13 mouse cellular contexts compared by ENCODE assay signal in genomic region chr8:124415002-124415401, GRCm38 (mm10). TPM values are rescaled to one million over a fixed set of nuclear protein-coding genes. Genes with fewer than 3 reads are reported as not detected.
DNase-seq lines count a peak whose midpoint lies in the region; ATAC-seq and TF ChIP-seq lines count a peak whose summit lies in the region.
"Had no signal": no experiment of that assay in that cellular context is flagged by ENCODE, and none has a peak within 500 bp of the region (broad histone marks: within the 10 kb centered on the region; RNA-seq: fewer than 3 reads in every experiment).

No protein-coding gene starts in this region.

- H3K4me2 ChIP-seq in lung, postnatal 0 days (replicated peaks; ENCODE audit: low read depth, low read length), result no peak overlapping the region
- no peak overlapping the region for H3K4me2 ChIP-seq in neural tube, embryonic 15.5 days

- H3K36me3 ChIP-seq in lung, postnatal 0 days (ENCODE audit: insufficient read depth, low read length), result no peaks in the 10 kb centered on the region
- no peaks in the 10 kb centered on the region for H3K36me3 ChIP-seq in neural tube, embryonic 15.5 days

- no peak for TF ChIP-seq EP300 in lung, postnatal 0 days (IDR thresholded peaks at IDR 0.05)

- TF ChIP-seq CTCF in lung, postnatal 0 days (IDR thresholded peaks at IDR 0.05), result no peak

- DNase-seq in adrenal gland, postnatal 14 days, result peak; percentile 73
- DNase-seq in adrenal gland, postnatal 25 days, result no peak
- DNase-seq in lung, postnatal 4 days, result peak; percentile 60 to 69
- DNase-seq in lung, postnatal 0 days (ENCODE audit: low spot score), result no peak
- peak; percentile 61 to 66 for DNase-seq in cerebellum, adult 18-20 months
- peak; percentile 20 to 67 for DNase-seq in kidney, postnatal 25 days
- DNase-seq in embryo, embryonic 9.5 days (ENCODE audit: extremely low spot score), result no peak
- DNase-seq: heart, postnatal 14 days had no signal

- no peak for ATAC-seq in lung, postnatal 0 days
- ATAC-seq in neural tube, embryonic 15.5 days (ENCODE audit: low FRiP score), result no peak
- ATAC-seq: inflammation-experienced regulatory T-cells, adult 6 months had no signal

- H3K27ac ChIP-seq in lung, postnatal 0 days (ENCODE audit: low read length), result no peak overlapping the region
- no peak overlapping the region for H3K27ac ChIP-seq in neural tube, embryonic 15.5 days (replicated peaks)
- H3K27ac ChIP-seq: macrophage had no signal

- no peaks in the 10 kb centered on the region for H3K9me3 ChIP-seq in lung, postnatal 0 days (ENCODE audit: low read length)
- H3K9me3 ChIP-seq in neural tube, embryonic 15.5 days (replicated peaks), result no peaks in the 10 kb centered on the region

- 83% methylated on average over 8 of the region's 8 CpGs for WGBS in lung, postnatal 0 days
- WGBS in neural tube, embryonic 15.5 days, result 90% methylated on average over 8 of the region's 8 CpGs

- no peaks in the 10 kb centered on the region for H3K27me3 ChIP-seq in lung, postnatal 0 days (replicated peaks; ENCODE audit: insufficient read depth, low read length)
- no peaks in the 10 kb centered on the region for H3K27me3 ChIP-seq in neural tube, embryonic 15.5 days (replicated peaks)

- H3K9ac ChIP-seq in lung, postnatal 0 days (replicated peaks; ENCODE audit: low read depth), result no peak overlapping the region
- no peak overlapping the region for H3K9ac ChIP-seq in neural tube, embryonic 15.5 days (replicated peaks)

- no peak overlapping the region for H3K4me3 ChIP-seq in lung, postnatal 0 days (ENCODE audit: low read depth, low read length)
- H3K4me3 ChIP-seq in neural tube, embryonic 15.5 days (replicated peaks), result no peak overlapping the region

- no peaks in the 10 kb centered on the region for H3K4me1 ChIP-seq in lung, postnatal 0 days (ENCODE audit: insufficient read depth, low read depth, low read length)
- H3K4me1 ChIP-seq in neural tube, embryonic 15.5 days, result peaks cover 6% of the 10 kb centered on the region; the same call in 1 of the 2 replicates

RNA-seq across cellular contexts. Expression of gene Pgbd5, which starts 24.5 kb away (rescaled TPM):
- total RNA-seq in adrenal gland, postnatal 14 days (2021), result 5.4 and 5.9 TPM in 2 replicates
- total RNA-seq in adrenal gland, postnatal 25 days (2021), result 4.7 and 7.6 TPM in 2 replicates
- 5.0 and 5.6 TPM in 2 replicates for polyA plus RNA-seq in lung, postnatal 0 days (2015; fragmentation: Nextera tagmentation; extraction: Ambion mirVana)
- 12.0 and 17.0 TPM in 2 replicates for polyA plus RNA-seq in neural tube, embryonic 15.5 days (2015; fragmentation: Nextera tagmentation; extraction: Ambion mirVana)
- total RNA-seq: liver, adult 2 months; monocyte, adult 5-6 weeks had no signal
- polyA plus RNA-seq: inflammation-experienced regulatory T-cells, adult 6 months; liver, adult 2 months had no signal

Comparison
In these comparisons a context has a peak if more than half of its experiments do, and no peak if none do; other contexts are left out.
1. DNase-seq: peak in adrenal gland, postnatal 14 days (single experiment), lung, postnatal 4 days (2 of 2), cerebellum, adult 18-20 months (2 of 2) and kidney, postnatal 25 days (2 of 2); none in adrenal gland, postnatal 25 days (single experiment), lung, postnatal 0 days (single experiment) and embryo, embryonic 9.5 days (single experiment).